Mouse (Mus musculus): Measurements from ENCODE around the gene Cnot9. TPM values are rescaled to one million over a fixed set of nuclear protein-coding genes. Genes with fewer than 3 reads are reported as not detected.

Cnot9 gene
- total RNA-seq, 2 experiments from 2014 or later, result 30.0 to 30.2 TPM

Other genes with a start within 250 kb of the Cnot9 start
- not detected for gene Gpbar1, start 227.5 kb upstream of the Cnot9 start, total RNA-seq (2021)
- 100 to 1,000 TPM; 113 to 117 TPM for gene Aamp, start 221.3 kb upstream of the Cnot9 start, total RNA-seq (2021)
- 10 to 100 TPM; 83.8 to 91.1 TPM for gene Pnkd, start 221.1 kb upstream of the Cnot9 start, total RNA-seq (2021)
- gene Tmbim1, start 200.4 kb upstream of the Cnot9 start, total RNA-seq (2021), result 10 to 100 TPM; 63.2 to 68.6 TPM
- under 1 TPM; 0.23 to 0.25 TPM for gene Catip, start 143.9 kb upstream of the Cnot9 start, total RNA-seq (2021)
- 1 to 10 TPM; 4.5 to 4.6 TPM for gene Slc11a1, start 130.9 kb upstream of the Cnot9 start, total RNA-seq (2021)
- gene Ctdsp1, start 114.5 kb upstream of the Cnot9 start, total RNA-seq (2021), result 100 to 1,000 TPM; 109 to 135 TPM
- under 1 TPM; 0.13 to 0.66 TPM for gene Vil1, start 96.7 kb upstream of the Cnot9 start, total RNA-seq (2021)
- 10 to 100 TPM; 40.6 to 44.9 TPM for gene Plcd4, start 36.8 kb downstream of the Cnot9 start, total RNA-seq (2021)
- gene Usp37, start 38.2 kb downstream of the Cnot9 start, total RNA-seq (2021), result 10 to 100 TPM; 19.7 to 20.5 TPM
- gene Zfp142, start 82.2 kb downstream of the Cnot9 start, total RNA-seq (2021), result 10 to 100 TPM; 12.5 to 14.3 TPM
- gene Bcs1l, start 82.2 kb downstream of the Cnot9 start, total RNA-seq (2021), result 10 to 100 TPM; 14.2 to 14.6 TPM
- gene Rnf25, start 95.3 kb downstream of the Cnot9 start, total RNA-seq (2021), result 10 to 100 TPM; 24.5 to 33.1 TPM
- 1 to 10 TPM; 2.8 to 3.0 TPM for gene Stk36, start 95.4 kb downstream of the Cnot9 start, total RNA-seq (2021)
- gene Ttll4, start 155.7 kb downstream of the Cnot9 start, total RNA-seq (2021), result 10 to 100 TPM; 19.5 to 20.5 TPM
- 1 to 10 TPM; 6.5 to 6.7 TPM for gene Cyp27a1, start 207.5 kb downstream of the Cnot9 start, total RNA-seq (2021)
- gene Prkag3, start 243.2 kb downstream of the Cnot9 start, total RNA-seq (2021), result 10 to 100 TPM; 26.1 to 29.4 TPM

Measured in gastrocnemius, postnatal 4 days (tissue).